Mouse (Mus musculus) spleen, adult 2 months (tissue): ENCODE measurements at regions not wholly inside any gene's neighbourhood (a gene's known extent, or its start where the extent isn't known, plus 50 kb on each side); places are given as distances from the start of the nearest gene placed in this dataset.

ENCODE experiments used
- DNase-seq, 2 experiments: peaks; one replicate each; pipeline versions ENCODE4 v3.0.0 to v3.0.0-alpha.2; 2012 to 2021; ENCODE audit warnings: low spot score in 2 of 2, low read depth in 1 of 2
- H3K27ac ChIP-seq: fragments of 200-500 bp; 2 replicates; pipeline ENCODE4 v1.5.1; 2012; ENCODE audit warnings: low read length, inconsistent platforms; ENCODE audit not compliant: insufficient read depth
- H3K27me3 ChIP-seq: fragments of 200-500 bp; 2 replicates; pipeline ENCODE4 v1.6.1; 2012; ENCODE audit warnings: mild to moderate bottlenecking, moderate library complexity, low read length, inconsistent platforms; ENCODE audit not compliant: control insufficient read depth, insufficient read depth
- H3K36me3 ChIP-seq: fragments of 200-500 bp; 2 replicates; pipeline ENCODE4 v1.6.1; 2012; ENCODE audit warnings: mild to moderate bottlenecking, low read length, inconsistent platforms; ENCODE audit not compliant: control insufficient read depth, insufficient read depth
- H3K4me1 ChIP-seq: fragments of 200-500 bp; 2 replicates; pipeline ENCODE4 v1.6.1; 2011; ENCODE audit warnings: inconsistent platforms; ENCODE audit not compliant: control insufficient read depth, insufficient read depth, insufficient read length
- H3K4me3 ChIP-seq: fragments of 200-500 bp; 2 replicates; pipeline ENCODE4 v1.5.1; 2011; ENCODE audit warnings: mild to moderate bottlenecking, inconsistent platforms; ENCODE audit not compliant: insufficient read depth, insufficient read length; ENCODE audit errors: extremely low read depth
- CTCF ChIP-seq: fragments of 200-500 bp; IDR thresholded peaks from 2 replicates; pipeline ENCODE4 v1.5.1; 2011; ENCODE audit warnings: mild to moderate bottlenecking, inconsistent platforms; ENCODE audit not compliant: insufficient read depth, insufficient read length, insufficient replicate concordance; ENCODE audit errors: extremely low read depth
- POLR2A ChIP-seq: fragments of 200-500 bp; IDR thresholded peaks from 2 replicates; pipeline ENCODE4 v1.6.1; 2011; ENCODE audit warnings: low read depth, low read length, inconsistent platforms
- WGBS: fragments of 180-500 bp; shearing (Covaris S2); methylation state at CpG from one replicate; pipeline ENCODE4 v1.1.7; 2018; 5-methylcytosine and 5-hydroxymethylcytosine counted together

- Histone ChIP-seq H3K4me1 (no peaks in the 10 kb centered on the region), H3K27me3 (no peaks in the 10 kb centered on the region), H3K27ac (no peak overlapping the region), H3K36me3 (no peaks in the 10 kb centered on the region), H3K4me3 (no peak overlapping the region)
- TF ChIP-seq POLR2A (no peak), CTCF (no peak)
- DNase-seq, result no peak
Measured at GRCm38 (mm10) chr13:44222335-44222734, 437.8 kb downstream of the Cd83 start.

GRCm38 (mm10) chr13:44227706-44228459 is 443.3 kb downstream of the Cd83 start:
- WGBS, result 91% methylated on average over 14 of the region's 14 CpGs
- H3K4me3 ChIP-seq, result no peak overlapping the region

GRCm38 (mm10) chr13:44228540-44229135 is 444.1 kb downstream of the Cd83 start:
- TF ChIP-seq CTCF (no peak), POLR2A (no peak)
- no peak for DNase-seq
- Histone ChIP-seq H3K4me3 (no peak overlapping the region), H3K27ac (no peak overlapping the region), H3K4me1 (no peaks in the 10 kb centered on the region), H3K36me3 (no peaks in the 10 kb centered on the region), H3K27me3 (no peaks in the 10 kb centered on the region)
- WGBS, result 69% methylated on average over 16 of the region's 16 CpGs

More at GRCm38 (mm10) chr13:44227706-44228459, 443.3 kb downstream of the Cd83 start:
- Histone ChIP-seq H3K36me3 (no peaks in the 10 kb centered on the region), H3K27ac (no peak overlapping the region), H3K4me1 (no peaks in the 10 kb centered on the region), H3K27me3 (no peaks in the 10 kb centered on the region)
- DNase-seq, result no peak
- TF ChIP-seq CTCF (no peak), POLR2A (no peak)

- Histone ChIP-seq H3K27me3 (no peaks in the 10 kb centered on the region), H3K27ac (no peak overlapping the region), H3K4me3 (no peak overlapping the region), H3K4me1 (no peaks in the 10 kb centered on the region), H3K36me3 (no peaks in the 10 kb centered on the region)
- 78% methylated on average over 7 of the region's 7 CpGs for WGBS
- no peak for TF ChIP-seq CTCF
- TF ChIP-seq POLR2A, result no peak
- DNase-seq, result no peak
Measured at GRCm38 (mm10) chr13:44229136-44229611, 444.6 kb downstream of the Cd83 start.

GRCm38 (mm10) chr13:44231403-44231802 is 446.8 kb downstream of the Cd83 start:
- Histone ChIP-seq H3K4me3 (no peak overlapping the region), H3K36me3 (no peaks in the 10 kb centered on the region), H3K27me3 (no peaks in the 10 kb centered on the region), H3K4me1 (no peaks in the 10 kb centered on the region), H3K27ac (no peak overlapping the region)
- 90% methylated on average over 4 of the region's 4 CpGs for WGBS
- no peak for DNase-seq
- TF ChIP-seq POLR2A (no peak), CTCF (no peak)

GRCm38 (mm10) chr13:44231868-44232715 is 447.5 kb downstream of the Cd83 start:
- no peak for DNase-seq
- Histone ChIP-seq H3K36me3 (no peaks in the 10 kb centered on the region), H3K4me3 (no peak overlapping the region), H3K27me3 (no peaks in the 10 kb centered on the region), H3K4me1 (no peaks in the 10 kb centered on the region), H3K27ac (no peak overlapping the region)
- 82% methylated on average over 18 of the region's 18 CpGs for WGBS
- no peak for TF ChIP-seq CTCF
- TF ChIP-seq POLR2A, result no peak
